Mouse (Mus musculus): ENCODE measurements around the gene Axin1. TPM values are rescaled to one million over a fixed set of nuclear protein-coding genes. Genes with fewer than 3 reads are reported as not detected.
A peak's percentile ranks its signal among the peaks of the same experiment; 100 is the strongest.

Axin1 gene
- polyA plus RNA-seq, 1 experiment = 22.8 TPM

- Histone ChIP-seq H3K27ac (ENCODE audit: insufficient read depth, low read length) (no peak overlapping the region), H3K27me3 (ENCODE audit: control insufficient read depth, insufficient read depth, low read length) (no peaks in the 10 kb centered on the region), H3K4me1 (ENCODE audit: control insufficient read depth, insufficient read depth, low read length) (no peaks in the 10 kb centered on the region), H3K4me3 (replicated peaks; ENCODE audit: insufficient read depth, low read depth, low read length) (no peak overlapping the region)
- 75% methylated on average over 2 of the region's 2 CpGs for WGBS
- no peak for TF ChIP-seq POLR2A (IDR thresholded peaks at IDR 0.05; ENCODE audit: borderline replicate concordance, insufficient read depth, low read length)
- peak in 1 of 2 experiments; percentile 15 for DNase-seq
Measured at GRCm38 (mm10) chr17:26239551-26239950, 101.1 kb downstream of the Axin1 start.

GRCm38 (mm10) chr17:26240120-26240790 is 101.8 kb downstream of the Axin1 start:
- Histone ChIP-seq H3K4me1 (ENCODE audit: control insufficient read depth, insufficient read depth, low read length) (no peaks in the 10 kb centered on the region), H3K27ac (ENCODE audit: insufficient read depth, low read length) (no peak overlapping the region), H3K27me3 (ENCODE audit: control insufficient read depth, insufficient read depth, low read length) (no peaks in the 10 kb centered on the region), H3K4me3 (replicated peaks; ENCODE audit: insufficient read depth, low read depth, low read length) (no peak overlapping the region)
- no peak for DNase-seq
- TF ChIP-seq CTCF (IDR thresholded peaks at IDR 0.05; ENCODE audit: borderline replicate concordance, insufficient read depth, low read depth, low read length) (no peak), POLR2A (IDR thresholded peaks at IDR 0.05; ENCODE audit: borderline replicate concordance, insufficient read depth, low read length) (no peak)
- WGBS = 84% methylated on average over 6 of the region's 6 CpGs

GRCm38 (mm10) chr17:26240990-26241389 is 102.5 kb downstream of the Axin1 start:
- Histone ChIP-seq H3K4me3 (replicated peaks; ENCODE audit: insufficient read depth, low read depth, low read length) (no peak overlapping the region), H3K27me3 (ENCODE audit: control insufficient read depth, insufficient read depth, low read length) (no peaks in the 10 kb centered on the region), H3K4me1 (ENCODE audit: control insufficient read depth, insufficient read depth, low read length) (no peaks in the 10 kb centered on the region), H3K27ac (ENCODE audit: insufficient read depth, low read length) (no peak overlapping the region)
- DNase-seq = no peak
- WGBS = 73% methylated on average over 6 of the region's 6 CpGs
- TF ChIP-seq POLR2A (IDR thresholded peaks at IDR 0.05; ENCODE audit: borderline replicate concordance, insufficient read depth, low read length) (no peak), CTCF (IDR thresholded peaks at IDR 0.05; ENCODE audit: borderline replicate concordance, insufficient read depth, low read depth, low read length) (no peak)

- Histone ChIP-seq H3K4me1 (ENCODE audit: control insufficient read depth, insufficient read depth, low read length) (no peaks in the 10 kb centered on the region), H3K27ac (ENCODE audit: insufficient read depth, low read length) (peak overlapping the region; percentile 2; the same call in 1 of the 2 replicates), H3K27me3 (ENCODE audit: control insufficient read depth, insufficient read depth, low read length) (no peaks in the 10 kb centered on the region), H3K4me3 (replicated peaks; ENCODE audit: insufficient read depth, low read depth, low read length) (peak overlapping the region; percentile 77)
- TF ChIP-seq CTCF (IDR thresholded peaks at IDR 0.05; ENCODE audit: borderline replicate concordance, insufficient read depth, low read depth, low read length) (0 out of 2 replicates have a peak, but pooled peaks have one; percentile 12), POLR2A (IDR thresholded peaks at IDR 0.05; ENCODE audit: borderline replicate concordance, insufficient read depth, low read length) (no peak)
- no peak for DNase-seq
- 1% methylated on average over 32 of the region's 32 CpGs for WGBS
Measured at GRCm38 (mm10) chr17:26243471-26244100, 105.1 kb downstream of the Axin1 start.

- 5% methylated on average over 30 of the region's 33 CpGs for WGBS
- TF ChIP-seq POLR2A (IDR thresholded peaks at IDR 0.05; ENCODE audit: borderline replicate concordance, insufficient read depth, low read length) = peak; percentile 54; the same call in 1 of the 2 replicates
- no peak for TF ChIP-seq CTCF (IDR thresholded peaks at IDR 0.05; ENCODE audit: borderline replicate concordance, insufficient read depth, low read depth, low read length)
- Histone ChIP-seq H3K27me3 (ENCODE audit: control insufficient read depth, insufficient read depth, low read length) (no peaks in the 10 kb centered on the region), H3K4me3 (replicated peaks; ENCODE audit: insufficient read depth, low read depth, low read length) (peak within 1 kb of the TSS; percentile 77), H3K27ac (ENCODE audit: insufficient read depth, low read length) (peak within 1 kb of the TSS; percentile 5; the same call in 1 of the 2 replicates), H3K4me1 (ENCODE audit: control insufficient read depth, insufficient read depth, low read length) (no peaks in the 10 kb centered on the region)
- DNase-seq = peak; percentile 91 to 96
Measured at GRCm38 (mm10) chr17:26244101-26244841, 105.8 kb downstream of the Axin1 start, which contains the start of gene Fam234a. Gene Fam234a, minus strand, starts transcription at chr17:26244242.

Other genes with a start within 250 kb of the Axin1 start
- gene Rab40c, start 219.0 kb upstream of the Axin1 start, polyA plus RNA-seq (2012; rRNA removed) = 70.0 and 74.6 TPM in 2 replicates
- gene Pigq, start 193.8 kb upstream of the Axin1 start, polyA plus RNA-seq (2012; rRNA removed) = 170 and 191 TPM in 2 replicates
- 1.9 and 2.5 TPM in 2 replicates for gene Nhlrc4, start 193.7 kb upstream of the Axin1 start, polyA plus RNA-seq (2012; rRNA removed)
- gene A930017K11Rik, start 186.1 kb upstream of the Axin1 start, polyA plus RNA-seq (2012; rRNA removed) = 13.4 and 14.0 TPM in 2 replicates
- gene Capn15, start 152.9 kb upstream of the Axin1 start, polyA plus RNA-seq (2012; rRNA removed) = 88.7 and 92.8 TPM in 2 replicates
- 81.8 and 82.9 TPM in 2 replicates for gene Rab11fip3, start 69.1 kb upstream of the Axin1 start, polyA plus RNA-seq (2012; rRNA removed)
- 39.5 and 41.3 TPM in 2 replicates for gene Decr2, start 48.4 kb upstream of the Axin1 start, polyA plus RNA-seq (2012; rRNA removed)
- 6.2 and 6.7 TPM in 2 replicates for gene Nme4, start 43.1 kb upstream of the Axin1 start, polyA plus RNA-seq (2012; rRNA removed)
- gene Tmem8, start 25.4 kb upstream of the Axin1 start, polyA plus RNA-seq (2012; rRNA removed) = 41.0 and 48.2 TPM in 2 replicates
- gene Mrpl28, start 15.2 kb upstream of the Axin1 start, polyA plus RNA-seq (2012; rRNA removed) = 114 and 118 TPM in 2 replicates
- gene Pdia2, start 60.4 kb downstream of the Axin1 start, polyA plus RNA-seq (2012; rRNA removed) = 0.07 and 0.10 TPM in 2 replicates
- 21.1 and 23.0 TPM in 2 replicates for gene Rgs11, start 64.3 kb downstream of the Axin1 start, polyA plus RNA-seq (2012; rRNA removed)
- 59.9 and 80.0 TPM in 2 replicates for gene Arhgdig, start 69.1 kb downstream of the Axin1 start, polyA plus RNA-seq (2012; rRNA removed)
- gene Fam234a, start 105.6 kb downstream of the Axin1 start, polyA plus RNA-seq (2012; rRNA removed) = 30.3 and 34.3 TPM in 2 replicates
- 52.5 and 54.9 TPM in 2 replicates for gene Luc7l, start 114.2 kb downstream of the Axin1 start, polyA plus RNA-seq (2012; rRNA removed)

Measured in cerebellum, adult 2 months (tissue).